Mouse (Mus musculus): ENCODE data around the gene Irf4.

Gene Irf4

DNA sequence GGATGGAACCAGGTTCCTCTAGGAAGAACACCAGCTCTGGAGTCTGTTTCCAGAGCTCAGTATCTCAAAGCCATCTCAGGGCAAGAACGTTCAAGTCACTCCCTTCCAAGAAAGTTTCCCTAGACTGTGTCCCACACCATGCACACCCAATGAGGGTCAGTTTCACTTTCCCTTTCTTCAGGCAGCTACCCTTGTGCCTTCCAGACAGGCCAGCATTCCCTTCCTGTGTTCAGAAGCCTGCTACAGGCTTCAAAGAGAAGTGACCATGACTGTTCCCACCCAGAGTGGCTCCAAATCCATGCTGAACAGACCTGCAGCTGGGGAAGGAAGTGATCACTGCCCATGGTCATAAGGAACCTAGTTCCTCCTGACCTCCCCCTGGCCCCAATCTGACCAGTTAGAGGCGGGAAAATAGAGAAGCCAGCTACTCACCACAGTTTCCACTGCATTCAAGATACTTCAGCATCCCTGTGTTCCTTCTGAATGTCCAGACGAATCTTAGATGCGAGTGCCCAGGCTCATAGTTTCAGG, 10.7 kb upstream of the Irf4 start:
- DNase-seq, result no peak

DNA sequence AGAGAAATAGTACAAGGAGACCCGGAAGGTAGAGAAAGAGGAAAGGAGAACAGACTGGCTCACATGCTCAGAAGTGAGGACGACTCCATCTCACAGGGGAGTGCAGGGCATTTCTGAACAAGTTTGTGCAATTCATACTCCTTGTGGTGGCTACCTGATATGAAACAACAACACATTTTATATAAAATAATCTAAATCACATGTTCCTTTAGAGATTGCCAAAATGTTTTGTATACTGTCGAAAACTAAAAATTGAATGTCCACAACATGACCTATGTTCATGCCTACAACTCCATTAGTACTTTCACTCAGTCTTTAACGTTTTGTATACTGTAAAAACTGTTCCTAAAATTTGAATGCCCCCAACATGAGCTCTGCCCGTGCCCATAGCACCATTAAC, 7.9 kb upstream of the Irf4 start:
- DNase-seq, result no peak

DNA sequence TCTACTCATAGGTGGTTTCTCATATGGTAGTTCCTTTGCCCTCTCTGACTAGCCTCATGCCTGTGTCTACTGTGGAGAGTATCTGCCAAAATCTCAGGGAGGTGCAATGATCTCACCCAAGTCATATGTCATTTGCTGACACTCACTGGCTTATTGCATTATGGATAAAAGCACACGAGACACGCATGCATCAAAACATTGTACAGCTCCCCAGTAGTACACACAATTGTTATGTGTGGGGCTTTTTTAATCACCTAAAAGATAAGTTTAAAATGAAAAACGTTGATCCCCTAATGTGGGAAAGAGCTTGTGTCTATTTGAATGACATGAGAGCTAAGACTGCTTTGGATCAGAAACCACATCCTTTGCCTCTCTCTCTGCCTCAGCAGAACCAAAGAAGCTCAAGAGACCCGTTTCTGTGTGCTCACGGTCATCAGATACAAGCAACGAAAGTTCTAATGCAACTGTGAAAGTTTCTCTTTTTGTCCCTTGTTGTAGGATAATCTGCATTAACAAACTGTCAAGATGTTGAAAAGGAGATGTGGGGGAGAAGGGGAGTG, 6.5 kb upstream of the Irf4 start:
- no peak for DNase-seq

DNA sequence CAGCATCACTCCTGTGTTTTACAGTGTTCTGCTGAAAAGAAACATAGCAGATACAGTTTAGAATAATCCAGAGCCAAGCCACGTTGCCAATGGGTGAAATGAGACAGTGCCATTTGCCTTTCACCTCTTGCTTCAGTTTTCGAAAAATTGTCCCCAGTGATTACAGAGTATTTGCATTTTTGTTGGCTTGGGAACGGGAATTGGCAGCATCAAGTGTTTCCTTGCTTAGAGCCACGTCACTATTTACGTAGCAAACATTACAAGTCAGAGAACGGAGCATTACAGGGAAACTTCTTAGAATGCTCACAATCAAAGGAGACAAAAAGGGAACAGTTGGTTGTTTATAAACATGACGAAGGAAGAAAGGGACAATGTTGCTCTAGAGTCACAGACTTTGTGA, 3.9 kb upstream of the Irf4 start:
- no peak for DNase-seq

DNA sequence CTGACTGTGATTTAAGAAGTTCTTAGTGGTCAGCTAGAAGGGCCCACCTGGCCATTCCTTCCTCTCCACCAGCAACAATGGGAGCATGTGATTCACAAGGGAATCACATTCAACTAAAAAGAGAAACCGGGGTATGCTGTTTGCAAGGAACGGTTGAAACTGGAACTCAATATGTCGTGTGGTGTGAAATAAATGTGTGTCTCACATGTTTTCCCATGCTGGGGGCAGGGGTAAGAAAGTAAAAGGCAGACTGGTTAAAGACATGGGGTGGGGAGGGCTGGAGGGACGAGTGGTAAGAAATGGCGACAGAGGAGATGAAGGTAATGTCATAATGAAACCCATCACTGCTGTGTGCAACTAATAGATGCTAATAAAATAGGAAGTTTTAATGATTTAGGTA, 2.0 kb upstream of the Irf4 start:
- DNase-seq, result no peak

DNA sequence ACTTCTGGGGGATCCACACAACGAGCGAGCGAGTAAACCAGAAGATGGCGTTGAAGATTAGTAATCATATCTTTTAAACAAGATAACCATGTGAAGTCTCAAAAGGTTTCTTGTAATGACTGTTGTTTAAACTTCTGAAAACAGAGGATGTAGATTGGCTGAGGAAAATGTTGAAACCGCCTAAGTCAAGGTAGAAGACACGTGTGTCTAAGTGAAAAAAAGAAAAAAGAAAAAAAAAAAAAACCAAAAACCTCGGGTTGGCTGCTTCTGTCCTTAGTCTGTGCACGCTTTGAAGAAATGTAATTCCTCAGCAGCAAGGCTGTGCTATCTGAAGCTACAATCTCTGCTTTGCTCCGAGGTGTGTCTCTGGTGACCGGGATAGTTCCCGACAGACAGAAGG, 1.5 kb upstream of the Irf4 start:
- no peak for DNase-seq

DNA sequence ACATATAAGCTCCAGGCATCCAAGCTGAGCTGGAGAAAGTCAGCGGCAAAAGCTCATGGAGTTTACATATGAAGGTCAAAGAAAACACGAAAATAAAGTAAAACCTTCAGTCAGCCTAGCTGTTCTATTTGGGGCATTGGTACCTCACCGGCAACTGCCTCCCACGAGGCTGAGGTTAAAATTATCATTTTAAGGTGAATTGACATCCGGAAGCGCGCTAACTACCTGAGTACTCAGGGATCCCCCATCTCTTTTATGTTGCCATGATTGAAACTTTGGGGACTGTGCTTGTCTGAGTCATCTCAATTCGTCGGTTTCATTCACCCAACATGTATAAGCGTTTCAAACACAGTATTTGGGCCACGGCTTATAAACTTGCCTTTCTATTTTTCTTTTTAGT, 705 bp upstream of the Irf4 start:
- no peak for DNase-seq

DNA sequence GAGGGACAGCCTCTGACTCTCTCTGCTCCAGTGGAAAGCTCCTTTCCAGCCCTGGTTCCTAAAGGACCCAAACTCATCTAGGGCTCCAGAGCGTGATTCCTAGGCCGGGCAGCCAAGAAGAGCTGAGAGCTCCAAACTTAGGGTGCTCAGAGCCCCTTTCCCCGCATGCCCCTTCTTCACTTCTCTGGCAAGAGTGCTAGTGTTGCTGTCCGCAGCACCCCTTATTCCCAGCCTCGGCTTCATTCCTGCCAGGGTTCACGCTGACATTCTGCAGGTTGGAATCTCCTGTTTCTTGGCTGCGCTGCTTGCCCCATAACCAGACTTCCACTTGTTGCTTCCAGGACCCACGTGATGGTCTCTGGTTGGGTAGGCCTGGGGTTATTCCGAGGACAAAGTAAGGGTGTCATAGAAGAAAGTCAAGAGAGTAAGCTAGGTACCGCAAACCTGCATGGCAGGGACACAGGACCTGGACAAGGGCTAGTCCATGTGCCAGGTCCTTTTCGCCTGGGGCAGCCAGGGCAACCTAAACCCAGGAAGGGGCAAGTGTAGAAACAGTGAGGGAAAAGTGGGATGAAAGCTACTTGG, 623 bp downstream of the Irf4 start:
- peak; percentile 5 to 10 for DNase-seq

DNA sequence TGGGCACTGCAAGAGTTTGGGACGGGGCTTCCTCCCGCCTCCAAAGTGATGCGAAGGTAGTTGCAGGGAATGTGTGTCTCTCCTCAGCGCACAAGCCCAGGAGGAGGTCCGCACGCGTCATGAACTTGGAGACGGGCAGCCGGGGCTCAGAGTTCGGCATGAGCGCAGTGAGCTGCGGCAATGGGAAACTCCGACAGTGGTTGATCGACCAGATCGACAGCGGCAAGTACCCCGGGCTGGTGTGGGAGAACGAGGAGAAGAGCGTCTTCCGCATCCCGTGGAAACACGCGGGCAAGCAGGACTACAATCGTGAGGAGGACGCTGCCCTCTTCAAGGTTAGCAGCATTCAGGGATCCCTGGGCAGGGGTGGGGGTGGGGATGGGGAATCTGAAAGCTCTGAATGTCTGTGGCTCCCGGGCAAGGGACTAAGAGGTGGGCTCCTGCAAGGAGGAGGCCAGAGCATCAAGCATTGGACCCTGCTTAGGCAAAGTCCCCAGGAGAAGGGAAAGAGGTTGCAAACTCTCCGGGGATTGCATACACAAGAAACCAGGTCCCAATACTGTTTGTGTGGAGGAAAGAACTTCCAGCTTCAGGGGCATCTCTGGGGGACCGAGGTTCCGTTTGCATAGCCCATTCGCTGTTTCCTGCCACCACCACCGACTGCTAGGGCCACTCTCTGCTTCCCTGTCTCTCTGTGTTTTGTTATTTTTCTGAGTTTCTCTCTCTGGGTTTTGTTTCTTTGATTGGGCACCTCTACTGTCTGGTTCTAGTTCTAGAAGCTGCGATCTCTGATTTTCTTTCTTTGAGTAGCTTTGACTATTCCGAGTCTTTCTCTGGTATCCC, 1.7 kb downstream of the Irf4 start:
- peak; percentile 36 to 42 for DNase-seq

DNA sequence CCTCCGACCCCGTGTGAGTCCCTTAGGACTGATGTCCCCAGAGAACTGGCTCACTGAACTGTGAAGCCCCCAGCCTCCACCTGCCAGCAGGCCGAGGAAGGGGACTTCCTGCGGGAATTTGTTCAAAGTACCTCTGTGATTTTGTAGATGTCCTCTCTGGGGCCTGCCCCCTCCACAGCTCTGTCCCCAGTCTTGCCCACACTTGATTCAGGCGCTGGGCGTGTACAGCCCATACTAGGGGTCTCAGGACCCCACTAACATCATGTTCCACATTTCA, 2.2 kb downstream of the Irf4 start:
- no peak for DNase-seq

DNA sequence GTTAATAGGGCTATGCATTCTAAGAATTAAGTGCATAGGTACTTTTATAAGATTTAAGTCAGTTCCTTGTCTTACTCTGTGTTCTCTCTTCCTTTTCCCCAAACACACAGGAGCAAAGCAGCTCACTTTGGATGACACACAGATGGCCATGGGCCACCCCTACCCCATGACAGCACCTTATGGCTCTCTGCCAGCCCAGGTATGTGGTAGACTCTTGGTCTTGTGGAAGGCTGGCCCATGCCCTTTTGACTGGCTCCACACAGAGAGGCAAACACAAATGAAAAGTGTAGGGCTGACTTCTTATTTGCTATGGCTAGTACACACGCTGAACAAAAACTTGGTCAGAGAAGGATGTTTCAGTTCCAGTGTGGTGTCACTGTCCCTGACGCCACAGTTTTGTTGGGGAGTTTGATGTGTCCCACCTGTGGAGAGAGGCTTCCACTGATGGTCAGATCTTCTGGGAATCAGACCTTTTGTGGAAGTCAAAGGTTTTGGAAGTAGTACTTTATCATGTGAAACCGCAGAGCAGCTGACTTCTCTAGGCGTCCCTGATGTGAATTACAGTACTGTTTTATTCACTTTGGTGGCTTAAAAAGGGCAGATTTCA, 3.7 kb downstream of the Irf4 start:
- no peak for DNase-seq

DNA sequence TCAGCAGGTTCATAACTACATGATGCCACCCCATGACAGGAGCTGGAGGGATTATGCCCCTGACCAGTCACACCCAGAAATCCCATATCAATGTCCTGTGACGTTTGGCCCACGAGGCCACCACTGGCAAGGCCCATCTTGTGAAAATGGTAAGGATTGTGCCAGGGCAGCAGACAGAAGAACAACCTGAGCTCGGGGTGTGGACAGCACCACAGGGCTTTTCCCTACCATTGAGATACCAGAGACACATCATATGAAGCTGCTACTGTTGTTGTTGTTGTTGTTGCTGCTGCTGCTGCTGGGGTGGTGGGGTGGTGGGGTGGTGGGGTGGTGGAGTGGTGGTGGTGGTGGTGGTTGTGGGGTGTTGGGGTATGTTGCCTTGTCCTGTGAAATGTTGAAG, 4.4 kb downstream of the Irf4 start:
- no peak for DNase-seq

DNA sequence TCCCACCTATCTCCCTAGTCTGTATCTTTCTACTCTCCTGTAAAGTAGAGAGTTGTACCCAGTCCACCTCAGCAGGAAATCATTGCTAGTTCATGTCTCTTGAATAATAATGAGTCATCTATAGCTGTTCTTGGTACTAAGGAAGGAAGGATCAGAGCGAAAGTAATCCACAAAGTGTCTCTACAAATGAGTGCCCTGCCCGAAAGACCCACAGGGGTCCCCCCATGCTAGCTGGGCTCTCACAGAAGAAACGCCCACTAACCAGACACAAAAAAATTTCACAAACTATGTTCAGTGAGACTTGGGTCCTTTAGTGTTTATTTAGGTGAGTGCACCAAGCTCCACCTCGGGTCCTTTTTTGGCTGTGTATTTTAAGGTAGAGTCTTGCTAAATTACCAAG, 5.0 kb downstream of the Irf4 start:
- no peak for DNase-seq

DNA sequence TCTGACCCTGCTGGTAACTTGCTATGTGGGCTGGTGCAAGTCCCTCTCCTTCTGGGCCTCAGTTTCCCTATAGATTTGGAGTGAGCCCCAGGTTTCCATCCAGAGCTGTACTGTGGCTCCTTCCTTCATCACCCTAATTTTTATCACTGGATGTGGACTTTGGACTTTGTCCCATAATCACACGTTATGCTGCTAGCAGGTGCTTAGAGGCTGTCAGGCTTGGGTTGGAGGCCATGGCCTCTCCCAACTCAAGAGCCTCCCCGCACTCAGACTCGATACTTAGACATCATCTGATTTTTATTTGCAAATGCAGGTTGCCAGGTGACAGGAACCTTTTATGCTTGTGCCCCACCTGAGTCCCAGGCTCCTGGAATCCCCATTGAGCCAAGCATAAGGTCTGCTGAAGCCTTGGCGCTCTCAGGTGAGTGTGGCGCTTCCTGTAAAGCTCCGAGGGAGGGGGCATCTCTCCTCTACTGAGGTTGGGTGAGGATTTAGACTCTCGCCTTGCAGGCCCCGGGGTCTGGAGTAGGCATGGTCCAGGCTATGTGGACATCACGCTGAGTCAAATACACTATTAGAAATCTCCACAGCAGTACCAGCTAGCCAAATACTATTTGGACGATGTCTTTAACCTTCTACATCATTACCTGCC, 5.9 kb downstream of the Irf4 start:
- no peak for DNase-seq

DNA sequence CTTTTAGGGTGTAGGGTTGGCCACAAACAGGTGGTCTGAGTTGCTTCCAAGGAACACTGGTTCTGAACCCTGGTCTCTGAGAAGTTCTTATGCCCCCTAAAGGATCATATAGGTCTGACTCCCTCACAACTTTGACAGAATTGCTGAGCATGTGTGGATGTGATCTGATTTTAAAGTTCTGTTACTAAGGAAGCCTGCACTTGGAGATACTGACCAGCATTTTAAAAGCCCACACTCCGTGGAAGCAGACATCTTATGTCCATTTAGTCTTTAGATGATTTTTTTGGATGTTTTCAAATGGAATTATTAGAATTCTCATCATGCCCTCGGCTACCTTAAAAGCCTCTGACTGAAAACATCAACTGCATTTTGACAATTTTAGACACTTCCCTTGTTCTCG, 6.6 kb downstream of the Irf4 start:
- DNase-seq, result no peak

DNA sequence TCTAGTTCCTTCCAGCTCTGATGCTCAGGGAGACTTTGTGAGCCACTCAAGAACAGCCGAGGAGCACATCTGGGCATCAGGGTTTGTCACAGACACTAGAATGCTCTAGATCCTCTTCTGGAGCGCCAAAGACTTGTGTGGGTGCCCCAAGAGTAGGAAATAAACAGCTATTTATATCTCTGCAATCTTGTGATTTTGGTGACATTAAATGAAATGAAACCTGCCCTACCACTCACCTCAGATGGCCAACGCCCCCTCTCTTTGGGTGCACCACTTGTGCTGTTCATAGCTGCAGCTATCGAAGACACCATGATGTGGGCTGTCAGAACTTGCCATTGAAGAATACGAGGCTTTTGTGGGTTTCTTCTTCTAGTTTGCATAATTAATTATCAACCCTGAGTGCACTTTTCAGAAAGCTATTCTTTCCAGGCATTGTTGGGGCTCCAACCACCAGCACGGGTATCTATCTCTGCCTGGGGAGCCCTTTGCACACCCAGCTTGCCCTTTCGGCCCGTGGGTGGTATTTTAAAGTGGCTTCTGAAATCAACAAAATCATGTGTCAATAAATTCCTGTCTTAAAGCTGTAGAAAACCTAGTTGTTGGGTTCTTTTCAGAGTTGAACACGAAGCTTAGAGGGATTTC, 7.1 kb downstream of the Irf4 start:
- no peak for DNase-seq

DNA sequence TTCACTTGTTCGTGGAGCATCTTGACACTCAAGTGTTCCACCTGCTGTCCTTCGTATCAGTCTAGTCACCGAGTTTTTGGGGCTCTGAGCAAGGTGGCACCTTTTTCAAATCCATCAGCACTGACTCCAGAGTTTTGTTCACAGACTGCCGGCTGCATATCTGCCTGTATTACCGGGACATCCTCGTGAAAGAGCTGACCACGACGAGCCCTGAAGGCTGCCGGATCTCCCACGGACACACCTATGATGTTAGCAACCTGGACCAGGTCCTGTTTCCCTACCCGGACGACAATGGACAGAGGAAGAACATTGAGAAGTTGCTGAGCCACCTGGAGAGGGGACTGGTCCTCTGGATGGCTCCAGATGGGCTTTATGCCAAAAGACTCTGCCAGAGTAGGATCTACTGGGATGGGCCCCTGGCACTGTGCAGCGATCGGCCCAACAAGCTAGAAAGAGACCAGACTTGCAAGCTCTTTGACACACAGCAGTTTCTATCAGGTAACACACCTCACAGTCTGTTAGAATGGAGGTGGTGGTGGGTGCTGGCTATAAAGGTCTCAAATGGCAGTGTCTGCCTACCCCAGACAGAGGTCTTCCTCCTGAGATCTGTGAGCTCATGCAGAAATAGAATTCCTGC, 8.4 kb downstream of the Irf4 start:
- DNase-seq, result peak in 1 of 2 experiments; percentile 9

DNA sequence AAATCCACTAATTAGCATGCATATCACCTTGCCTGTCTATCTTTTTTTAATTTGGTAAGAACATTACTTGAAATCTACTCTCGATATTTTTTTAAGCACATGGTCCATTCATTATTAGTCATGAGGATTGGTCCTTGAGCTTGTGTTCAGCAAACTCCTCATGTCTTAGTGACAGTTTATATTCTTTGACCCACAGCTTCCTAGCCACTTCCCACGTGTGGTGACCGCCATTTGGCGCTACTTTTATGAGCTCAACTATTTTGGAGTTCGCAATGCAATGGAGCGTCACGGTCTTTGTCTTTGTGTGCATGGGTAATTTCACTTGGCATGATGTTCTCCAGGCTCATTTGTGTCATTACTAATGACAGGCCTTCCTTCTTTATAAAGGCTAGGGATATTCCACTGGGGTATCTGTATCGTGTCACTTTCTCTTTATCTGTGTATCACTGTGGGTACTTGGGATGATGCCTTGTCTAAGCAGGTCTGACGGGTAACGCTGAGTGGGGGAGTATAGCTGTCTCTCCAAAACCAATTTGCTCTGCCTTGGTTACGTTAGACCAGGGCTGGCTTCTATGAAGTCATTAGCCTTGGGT, 9.9 kb downstream of the Irf4 start:
- DNase-seq, result no peak

DNA sequence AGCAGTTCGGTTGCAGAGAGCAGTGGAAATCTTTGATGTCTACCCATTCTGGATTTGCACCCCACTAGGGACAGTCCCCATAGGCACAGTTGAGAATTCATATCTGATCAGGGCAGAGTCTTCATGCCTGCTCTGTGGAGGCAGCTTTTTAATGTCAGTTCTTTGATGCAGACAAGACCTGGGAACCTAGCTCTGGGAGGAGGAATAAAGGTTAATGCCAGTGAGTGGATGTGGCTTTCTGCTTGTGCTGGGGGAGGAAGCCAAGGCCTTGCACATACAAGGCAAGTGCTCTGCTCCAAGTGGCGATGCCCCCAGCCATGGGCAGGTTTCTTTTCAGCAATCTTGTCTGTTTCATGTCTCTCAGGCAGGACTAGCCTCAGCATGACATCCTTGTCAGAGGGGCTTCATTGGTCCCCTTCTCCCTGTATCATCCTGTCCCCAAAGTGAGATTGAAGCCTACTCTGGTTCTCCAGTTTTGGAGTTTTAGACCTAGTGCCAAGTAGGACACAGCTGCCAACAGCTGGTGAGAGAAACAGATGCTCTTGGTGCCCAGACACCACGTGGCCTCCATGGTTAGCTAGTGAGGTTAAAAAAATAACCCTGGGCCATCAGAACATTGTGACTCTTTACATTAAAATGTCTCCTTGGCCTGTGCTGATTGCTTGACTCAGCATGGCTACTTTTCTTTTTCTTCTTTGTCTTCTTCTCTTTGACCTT, 11.5 kb downstream of the Irf4 start:
- DNase-seq, result no peak

DNA sequence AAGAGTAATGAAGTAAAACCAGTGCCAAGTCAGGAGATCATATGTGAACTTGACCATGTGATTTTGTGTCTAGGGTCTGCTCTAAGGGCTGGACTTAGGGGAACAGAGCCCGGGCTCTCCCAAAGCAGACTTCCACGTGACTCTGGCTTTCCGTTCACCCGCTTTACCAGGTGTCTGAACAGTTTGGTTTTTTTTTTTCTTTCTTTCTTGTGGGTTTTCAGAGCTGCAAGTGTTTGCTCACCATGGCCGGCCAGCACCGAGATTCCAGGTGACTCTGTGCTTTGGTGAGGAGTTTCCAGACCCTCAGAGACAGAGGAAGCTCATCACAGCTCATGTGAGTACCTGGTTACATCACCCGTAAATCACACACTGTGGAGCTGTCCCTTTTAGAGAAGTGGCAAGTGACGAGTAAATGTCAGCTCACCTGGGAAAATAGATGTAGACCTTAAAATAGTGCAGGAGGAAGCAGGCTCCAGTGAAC, 12.2 kb downstream of the Irf4 start:
- no peak for DNase-seq

DNA sequence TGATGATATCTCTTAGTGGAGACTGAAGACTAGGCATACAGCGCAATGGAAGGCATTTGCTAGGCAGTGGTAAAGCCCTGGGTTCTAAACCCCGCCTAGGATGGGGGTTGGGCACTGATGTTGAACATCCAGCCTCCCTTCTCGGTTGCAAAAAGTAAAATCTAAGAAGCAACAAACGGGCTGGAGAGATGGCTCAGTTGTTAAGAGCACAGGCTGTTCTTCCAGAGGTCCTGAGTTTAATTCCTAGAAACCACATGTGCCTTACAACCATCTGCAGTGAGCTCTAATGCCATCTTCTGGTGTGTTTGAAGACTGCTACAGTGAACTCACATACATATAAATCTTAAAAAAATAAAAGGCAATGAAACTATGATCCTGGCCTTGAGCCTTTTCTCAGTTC, 13.2 kb downstream of the Irf4 start:
- DNase-seq, result no peak

All from cerebellum, postnatal 10 days (tissue).